Mouse (Mus musculus): ENCODE data around the gene Supt7l.

The Supt7l gene

GRCm38 (mm10) chr5:31526354-31527116, 1.1 kb downstream of the Supt7l start, which contains the start of gene Slc4a1ap:
Slc4a1ap (plus strand) TSS chr5:31526995.
- no peaks in the 10 kb centered on the region for H3K9me3 ChIP-seq (ENCODE audit: low read length)
- peaks cover 38% of the 10 kb centered on the region for H3K4me1 ChIP-seq (replicated peaks; ENCODE audit: low read depth, low read length)
- peak within 1 kb of the TSS; percentile 100 for H3K4me3 ChIP-seq (replicated peaks; ENCODE audit: low read length)
- TF ChIP-seq CTCF (conservative IDR thresholded peaks at IDR 0.05; ENCODE audit: low read length) (no peak), POU5F1 (IDR thresholded peaks at IDR 0.05; ENCODE audit: borderline replicate concordance, low read length) (peak; percentile 45; the same call in 1 of the 2 replicates), NANOG (IDR thresholded peaks at IDR 0.05; ENCODE audit: borderline replicate concordance, low read length) (no peak)
- H3K27me3 ChIP-seq (ENCODE audit: insufficient read depth, low read length) = no peaks in the 10 kb centered on the region
- H3K36me3 ChIP-seq (ENCODE audit: insufficient read depth, low read length) = peaks cover 51% of the 10 kb centered on the region

GRCm38 (mm10) chr5:31520556-31520955, 7.1 kb downstream of the Supt7l start:
- Histone ChIP-seq H3K36me3 (ENCODE audit: insufficient read depth, low read length) (peaks cover 75% of the 10 kb centered on the region), H3K27me3 (ENCODE audit: insufficient read depth, low read length) (no peaks in the 10 kb centered on the region), H3K4me3 (replicated peaks; ENCODE audit: low read length) (no peak overlapping the region), H3K9me3 (ENCODE audit: low read length) (no peaks in the 10 kb centered on the region), H3K4me1 (replicated peaks; ENCODE audit: low read depth, low read length) (peaks cover 25% of the 10 kb centered on the region)
- TF ChIP-seq CTCF (conservative IDR thresholded peaks at IDR 0.05; ENCODE audit: low read length) (no peak), POU5F1 (IDR thresholded peaks at IDR 0.05; ENCODE audit: borderline replicate concordance, low read length) (no peak), NANOG (IDR thresholded peaks at IDR 0.05; ENCODE audit: borderline replicate concordance, low read length) (no peak)

GRCm38 (mm10) chr5:31512481-31512880, 15.1 kb downstream of the Supt7l start:
- Histone ChIP-seq H3K9me3 (ENCODE audit: low read length) (no peaks in the 10 kb centered on the region), H3K27me3 (ENCODE audit: insufficient read depth, low read length) (no peaks in the 10 kb centered on the region), H3K4me3 (replicated peaks; ENCODE audit: low read length) (no peak overlapping the region), H3K36me3 (ENCODE audit: insufficient read depth, low read length) (peaks cover 97% of the 10 kb centered on the region), H3K4me1 (replicated peaks; ENCODE audit: low read depth, low read length) (peaks cover 19% of the 10 kb centered on the region)
- TF ChIP-seq POU5F1 (IDR thresholded peaks at IDR 0.05; ENCODE audit: borderline replicate concordance, low read length) (no peak), NANOG (IDR thresholded peaks at IDR 0.05; ENCODE audit: borderline replicate concordance, low read length) (no peak), CTCF (conservative IDR thresholded peaks at IDR 0.05; ENCODE audit: low read length) (no peak)

GRCm38 (mm10) chr5:31504843-31505242, 22.8 kb downstream of the Supt7l start:
- H3K27me3 ChIP-seq (ENCODE audit: insufficient read depth, low read length) = no peaks in the 10 kb centered on the region
- no peak for TF ChIP-seq POU5F1 (IDR thresholded peaks at IDR 0.05; ENCODE audit: borderline replicate concordance, low read length)
- no peak for TF ChIP-seq NANOG (IDR thresholded peaks at IDR 0.05; ENCODE audit: borderline replicate concordance, low read length)
- no peak for TF ChIP-seq CTCF (conservative IDR thresholded peaks at IDR 0.05; ENCODE audit: low read length)
- no peaks in the 10 kb centered on the region for H3K9me3 ChIP-seq (ENCODE audit: low read length)
- H3K4me3 ChIP-seq (replicated peaks; ENCODE audit: low read length) = peak overlapping the region; percentile 23; the same call in 1 of the 2 replicates
- peaks cover 35% of the 10 kb centered on the region for H3K4me1 ChIP-seq (replicated peaks; ENCODE audit: low read depth, low read length)
- peaks cover 100% of the 10 kb centered on the region for H3K36me3 ChIP-seq (ENCODE audit: insufficient read depth, low read length)

- Histone ChIP-seq H3K4me1 (replicated peaks; ENCODE audit: low read depth, low read length) (peaks cover 52% of the 10 kb centered on the region), H3K27me3 (ENCODE audit: insufficient read depth, low read length) (no peaks in the 10 kb centered on the region), H3K4me3 (replicated peaks; ENCODE audit: low read length) (peak within 1 kb of the TSS; percentile 88), H3K36me3 (ENCODE audit: insufficient read depth, low read length) (peaks cover 41% of the 10 kb centered on the region), H3K9me3 (ENCODE audit: low read length) (no peaks in the 10 kb centered on the region)
- no peak for TF ChIP-seq CTCF (conservative IDR thresholded peaks at IDR 0.05; ENCODE audit: low read length)
- TF ChIP-seq POU5F1 (IDR thresholded peaks at IDR 0.05; ENCODE audit: borderline replicate concordance, low read length) = no peak
- no peak for TF ChIP-seq NANOG (IDR thresholded peaks at IDR 0.05; ENCODE audit: borderline replicate concordance, low read length)
Measured at GRCm38 (mm10) chr5:31494513-31495297, 32.9 kb downstream of the Supt7l start, which contains the start of gene Gpn1. Gpn1 (plus strand) TSS chr5:31494741.

- H3K9me3 ChIP-seq (ENCODE audit: low read length) = no peaks in the 10 kb centered on the region
- peaks cover 27% of the 10 kb centered on the region for H3K36me3 ChIP-seq (ENCODE audit: insufficient read depth, low read length)
- H3K4me1 ChIP-seq (replicated peaks; ENCODE audit: low read depth, low read length) = peaks cover 67% of the 10 kb centered on the region
- TF ChIP-seq CTCF (conservative IDR thresholded peaks at IDR 0.05; ENCODE audit: low read length) (no peak), NANOG (IDR thresholded peaks at IDR 0.05; ENCODE audit: borderline replicate concordance, low read length) (no peak), POU5F1 (IDR thresholded peaks at IDR 0.05; ENCODE audit: borderline replicate concordance, low read length) (no peak)
- no peaks in the 10 kb centered on the region for H3K27me3 ChIP-seq (ENCODE audit: insufficient read depth, low read length)
- no peak overlapping the region for H3K4me3 ChIP-seq (replicated peaks; ENCODE audit: low read length)
Measured at GRCm38 (mm10) chr5:31492031-31492430, 35.6 kb downstream of the Supt7l start.

- peak; percentile 22; the same call in 1 of the 2 replicates for TF ChIP-seq NANOG (IDR thresholded peaks at IDR 0.05; ENCODE audit: borderline replicate concordance, low read length)
- no peak for TF ChIP-seq POU5F1 (IDR thresholded peaks at IDR 0.05; ENCODE audit: borderline replicate concordance, low read length)
- no peak for TF ChIP-seq CTCF (conservative IDR thresholded peaks at IDR 0.05; ENCODE audit: low read length)
- Histone ChIP-seq H3K4me1 (replicated peaks; ENCODE audit: low read depth, low read length) (peaks cover 72% of the 10 kb centered on the region), H3K9me3 (ENCODE audit: low read length) (no peaks in the 10 kb centered on the region), H3K4me3 (replicated peaks; ENCODE audit: low read length) (peak overlapping the region; percentile 89), H3K27me3 (ENCODE audit: insufficient read depth, low read length) (no peaks in the 10 kb centered on the region), H3K36me3 (ENCODE audit: insufficient read depth, low read length) (peaks cover 40% of the 10 kb centered on the region)
Measured at GRCm38 (mm10) chr5:31489116-31489769, 38.4 kb downstream of the Supt7l start.

GRCm38 (mm10) chr5:31487889-31488288, 39.7 kb downstream of the Supt7l start:
- Histone ChIP-seq H3K4me1 (replicated peaks; ENCODE audit: low read depth, low read length) (peaks cover 67% of the 10 kb centered on the region), H3K36me3 (ENCODE audit: insufficient read depth, low read length) (peaks cover 50% of the 10 kb centered on the region), H3K9me3 (ENCODE audit: low read length) (no peaks in the 10 kb centered on the region), H3K4me3 (replicated peaks; ENCODE audit: low read length) (peak overlapping the region; percentile 89), H3K27me3 (ENCODE audit: insufficient read depth, low read length) (no peaks in the 10 kb centered on the region)
- no peak for TF ChIP-seq POU5F1 (IDR thresholded peaks at IDR 0.05; ENCODE audit: borderline replicate concordance, low read length)
- no peak for TF ChIP-seq NANOG (IDR thresholded peaks at IDR 0.05; ENCODE audit: borderline replicate concordance, low read length)
- TF ChIP-seq CTCF (conservative IDR thresholded peaks at IDR 0.05; ENCODE audit: low read length) = no peak
